Mouse (Mus musculus) adrenal gland, adult 2 months (tissue): ENCODE data around the gene Clint1. TPM values are rescaled to one million over a fixed set of nuclear protein-coding genes. Genes with fewer than 3 reads are reported as not detected.
"Not testable (repeated sequence)": the region's sequence is repeated elsewhere in the genome, so short reads cannot be mapped to it uniquely, and the experiment has no call there.

Source experiments
- DNase-seq: peaks from one replicate; pipeline ENCODE4 v3.0.0; 2021
- polyA plus RNA-seq: library from polyadenylated mRNA; depleted of rRNA; stranded (reverse); fragments of >200 nt; gene quantifications from 2 replicates; pipeline ENCODE4 v1.2.3, GENCODE M21; 2012
- total RNA-seq, 2 experiments: library from RNA; stranded (reverse); gene quantifications; 2 replicates each; pipeline ENCODE4 v1.2.3; 2021

The Clint1 gene
- total and polyA plus RNA-seq, 3 experiments, result 41.4 to 99.1 (median 61.2) TPM

DNA sequence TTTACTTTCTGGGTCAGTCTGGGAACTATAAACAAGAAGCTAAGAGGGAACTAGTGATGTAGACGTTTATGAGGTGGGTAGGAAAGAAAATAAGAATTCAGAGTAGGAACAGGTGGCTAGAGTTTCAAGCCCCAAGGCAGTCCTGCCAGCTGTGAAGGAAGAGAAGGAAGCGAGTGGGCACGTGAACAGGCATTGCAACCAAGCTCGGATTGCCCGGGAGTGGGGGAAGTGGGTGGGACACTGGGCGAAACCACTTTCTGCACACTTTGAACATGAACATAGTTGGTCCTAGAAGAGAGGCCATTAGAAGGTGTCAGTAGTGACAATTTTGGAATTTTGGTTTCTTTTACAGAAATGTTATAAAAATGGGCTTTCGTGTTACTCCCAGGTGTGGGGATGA is 4.3 kb upstream of the Clint1 start:
- DNase-seq, result no peak

DNA sequence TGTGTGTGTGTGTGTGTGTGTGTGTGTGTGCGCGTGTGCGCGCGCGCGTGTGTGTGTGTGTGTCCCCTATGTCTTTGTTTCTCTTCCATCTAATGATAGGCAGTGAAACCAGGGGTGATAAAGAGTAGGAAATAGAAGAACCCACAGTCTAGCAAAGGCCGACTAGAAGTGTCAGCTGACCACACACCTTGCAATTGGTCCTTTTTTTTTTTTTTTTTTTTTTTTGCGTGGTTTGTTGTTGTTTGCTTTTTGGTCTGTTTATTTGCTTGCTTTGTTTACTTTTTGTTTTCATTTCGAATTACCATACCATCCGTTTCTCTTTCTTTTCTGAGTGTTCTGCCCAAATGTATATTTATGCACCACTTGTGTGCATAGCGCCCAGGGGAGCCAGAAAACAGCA is 3.6 kb upstream of the Clint1 start:
- DNase-seq, result no peak

DNA sequence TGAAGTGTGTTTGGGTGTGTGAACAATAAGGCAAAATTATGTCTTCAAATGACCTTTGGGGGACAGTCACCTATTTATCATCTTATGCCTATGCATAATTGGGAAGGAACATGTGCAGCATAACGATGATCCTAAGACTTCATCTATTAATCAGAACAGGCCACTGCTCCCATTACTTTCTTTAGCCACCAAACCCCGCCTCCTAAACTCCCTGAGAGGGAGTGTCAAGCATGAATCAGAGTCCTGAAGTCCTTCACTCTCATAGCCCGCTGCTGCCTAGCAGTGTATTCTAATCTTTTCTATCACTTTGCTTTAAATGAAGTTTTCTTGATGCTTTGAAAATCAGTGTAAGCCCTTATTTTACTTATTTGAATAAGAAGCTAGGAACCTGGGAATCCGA is 2.6 kb upstream of the Clint1 start:
- peak; percentile 40 for DNase-seq

DNA sequence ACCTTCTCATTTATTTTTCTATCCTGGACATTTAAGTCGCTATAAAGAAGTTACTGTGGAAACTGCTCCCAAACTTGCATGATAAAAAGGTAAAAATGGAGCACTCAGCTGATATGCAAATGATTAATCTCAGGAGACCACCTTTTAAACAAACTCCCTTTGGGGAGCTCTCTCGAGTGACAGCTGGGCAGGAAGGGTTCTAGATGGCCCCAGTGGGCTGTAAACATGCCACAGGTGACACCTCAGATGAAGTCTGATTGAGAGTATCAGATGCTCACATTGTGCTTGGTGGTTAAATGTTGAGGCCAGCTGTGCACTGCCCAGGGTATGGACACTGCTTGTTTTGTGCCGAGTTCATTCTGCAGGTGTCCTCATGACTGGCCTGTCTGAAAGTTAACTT is 2.0 kb upstream of the Clint1 start:
- DNase-seq, result no peak

DNA sequence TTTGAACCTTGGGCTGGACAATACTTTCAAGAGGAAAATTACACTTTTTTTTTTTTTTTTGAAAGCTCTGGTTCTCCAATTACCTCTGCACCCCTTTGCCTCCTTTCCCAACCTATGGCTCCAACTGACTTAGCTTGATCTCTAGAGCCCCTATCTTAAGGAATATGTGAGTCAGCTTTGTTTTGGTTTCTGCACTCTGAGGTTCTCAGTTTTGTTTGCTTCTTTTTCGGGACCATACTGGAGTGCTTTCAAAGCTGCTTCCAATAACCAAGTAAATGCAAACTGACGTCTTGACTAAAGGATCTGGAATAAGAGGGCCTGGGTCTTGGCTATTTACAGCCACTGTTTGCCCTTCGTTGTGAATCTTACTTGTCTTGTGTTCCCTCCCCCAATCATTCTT is 1.5 kb upstream of the Clint1 start:
- DNase-seq, result no peak

DNA sequence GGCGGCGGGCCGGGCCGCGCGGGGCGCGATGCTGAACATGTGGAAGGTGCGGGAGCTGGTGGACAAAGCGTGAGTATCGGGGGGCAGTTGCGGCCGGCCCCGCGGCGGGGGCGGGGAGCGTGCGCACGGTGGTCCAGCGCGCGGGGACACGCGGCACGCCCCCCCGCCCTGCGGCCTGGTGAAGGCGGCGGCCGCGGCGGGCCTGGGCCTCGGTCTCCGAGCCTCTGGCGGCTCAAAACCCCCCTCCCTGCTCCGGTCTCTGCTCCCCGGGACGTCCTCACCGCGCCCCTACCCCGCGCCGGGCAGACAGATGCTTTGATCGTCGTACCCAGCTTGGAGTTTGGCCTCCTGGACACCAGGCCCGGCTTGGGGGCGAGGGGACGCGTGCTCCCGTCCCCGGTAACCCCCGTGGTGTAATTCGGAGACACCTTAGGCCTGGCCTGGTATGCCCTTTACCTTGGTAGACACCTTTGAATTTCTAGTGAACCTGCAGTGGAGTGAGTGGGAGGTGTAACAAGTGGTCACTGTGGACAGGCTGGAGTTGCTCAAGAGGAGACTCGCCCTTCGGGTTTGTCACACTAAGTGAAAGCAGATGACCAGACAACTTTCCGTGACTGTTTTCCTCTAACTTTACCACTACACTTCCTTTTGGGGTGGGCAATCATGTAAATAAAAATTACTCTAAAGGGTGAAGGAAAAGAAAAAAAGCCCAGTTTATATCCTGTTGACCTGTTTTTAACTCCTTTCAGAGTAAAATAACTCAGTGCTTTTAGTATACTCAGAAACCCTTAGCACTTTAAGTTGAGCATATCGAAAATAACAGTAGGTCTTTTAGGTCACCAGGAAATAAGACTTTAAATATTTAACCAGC is 508 bp downstream of the Clint1 start:
- DNase-seq, result peak; percentile 68

DNA sequence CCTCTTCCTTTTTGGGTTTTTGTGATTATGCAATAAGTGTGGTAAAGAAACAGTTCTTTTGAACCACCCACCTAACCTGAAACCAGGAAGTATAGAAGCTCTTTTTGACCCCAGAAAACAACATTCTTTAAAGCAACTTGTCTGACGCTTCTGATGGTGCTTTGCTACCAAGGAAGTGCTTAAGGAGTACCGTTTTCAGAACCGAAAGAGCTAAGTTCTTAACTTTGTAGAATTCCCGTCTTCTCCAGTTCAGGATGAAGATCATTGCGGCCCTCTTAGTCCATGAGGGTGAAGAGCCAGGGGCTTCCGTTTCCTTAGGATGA is 1.1 kb downstream of the Clint1 start:
- DNase-seq, result no peak

DNA sequence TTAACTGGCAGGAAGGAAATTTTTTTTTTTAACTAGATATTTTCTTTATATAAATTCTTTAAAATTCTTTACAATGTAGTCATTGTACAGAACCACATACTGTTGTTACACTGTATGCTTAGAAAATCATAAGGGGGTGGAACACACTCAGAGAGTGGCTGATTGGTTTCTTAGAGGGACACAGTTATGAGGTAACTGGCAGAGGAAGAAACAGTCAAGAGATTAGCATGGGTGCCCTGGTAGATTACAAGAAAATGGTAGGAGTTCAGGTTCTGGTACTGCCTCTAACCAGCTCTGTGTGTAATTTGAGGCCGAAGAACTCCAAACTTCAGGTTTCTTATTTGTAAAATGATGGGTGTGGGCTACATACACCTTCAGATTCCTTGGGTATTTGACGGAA is 2.1 kb downstream of the Clint1 start:
- no peak for DNase-seq

DNA sequence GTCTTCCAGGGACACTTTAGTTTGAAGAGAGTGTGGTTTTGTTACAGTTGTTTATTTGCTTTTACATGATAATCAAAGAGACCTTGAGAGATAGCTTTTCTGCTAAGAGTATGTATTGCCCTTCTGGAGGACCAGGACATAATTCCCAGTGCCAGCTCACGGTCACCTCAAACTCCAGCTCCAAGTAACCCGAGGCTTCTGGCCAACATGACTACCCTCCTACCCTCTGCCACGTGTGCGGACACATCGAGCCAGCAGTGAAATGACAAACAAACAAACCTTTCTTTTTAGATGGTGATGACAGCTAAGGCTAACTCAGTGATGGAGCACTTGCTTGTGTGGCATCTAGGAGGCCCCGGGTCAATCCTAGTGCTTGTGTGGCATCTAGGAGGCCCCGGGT is 2.5 kb downstream of the Clint1 start:
- DNase-seq, result peak; percentile 52

DNA sequence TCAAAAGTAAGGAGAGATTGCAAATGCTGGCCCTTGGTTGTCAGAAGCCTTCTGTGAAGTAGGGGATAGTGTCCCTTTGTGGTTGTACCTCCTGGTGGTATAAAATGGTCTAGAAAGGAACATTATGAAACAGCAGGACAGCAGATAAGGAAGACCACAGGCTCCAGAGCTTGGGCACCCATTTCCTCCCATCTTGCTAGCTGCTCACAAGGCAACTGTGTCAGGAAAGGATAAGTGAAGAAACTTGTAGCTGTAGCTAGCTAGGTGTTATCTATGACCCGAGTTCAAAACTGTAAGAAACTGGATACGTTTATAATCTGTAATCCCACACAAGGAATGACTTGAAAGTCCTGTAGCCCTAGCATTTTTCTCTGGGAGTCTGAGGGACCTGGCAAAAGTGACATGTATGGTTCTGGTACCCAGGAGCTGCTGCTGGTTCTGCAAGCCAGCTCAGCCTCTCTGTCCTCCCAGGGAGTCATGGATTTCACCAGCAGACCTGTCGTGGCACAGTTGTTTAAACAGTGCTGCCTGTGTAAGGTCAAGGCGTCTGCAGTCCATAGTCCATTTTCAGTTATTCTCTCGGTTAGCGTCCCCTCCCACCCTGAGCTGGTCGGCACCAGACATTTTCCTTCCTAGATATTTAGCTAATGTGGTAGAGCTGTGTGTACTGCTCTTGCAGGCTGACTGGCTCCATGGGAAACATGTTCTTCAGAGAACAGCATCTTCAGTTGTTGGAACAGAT is 3.7 kb downstream of the Clint1 start:
- DNase-seq, result peak; percentile 11

DNA sequence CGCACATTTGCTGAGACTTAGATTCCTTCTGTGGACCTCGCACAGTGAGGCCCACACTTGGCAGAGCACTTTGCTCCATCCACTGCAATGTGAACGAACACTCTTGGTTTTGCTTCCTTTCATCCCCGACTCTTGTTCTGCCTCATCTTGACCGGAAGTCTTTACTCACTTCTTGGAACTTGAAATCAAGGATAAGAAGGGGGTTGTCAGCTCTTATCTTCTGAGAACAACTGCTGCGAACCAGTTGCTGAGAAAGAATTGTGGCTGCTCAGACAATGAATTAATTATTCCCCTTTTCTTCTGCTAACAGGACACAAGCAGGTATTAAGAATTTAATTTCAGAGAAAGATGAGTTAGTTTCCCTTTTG is 4.3 kb downstream of the Clint1 start:
- no peak for DNase-seq

DNA sequence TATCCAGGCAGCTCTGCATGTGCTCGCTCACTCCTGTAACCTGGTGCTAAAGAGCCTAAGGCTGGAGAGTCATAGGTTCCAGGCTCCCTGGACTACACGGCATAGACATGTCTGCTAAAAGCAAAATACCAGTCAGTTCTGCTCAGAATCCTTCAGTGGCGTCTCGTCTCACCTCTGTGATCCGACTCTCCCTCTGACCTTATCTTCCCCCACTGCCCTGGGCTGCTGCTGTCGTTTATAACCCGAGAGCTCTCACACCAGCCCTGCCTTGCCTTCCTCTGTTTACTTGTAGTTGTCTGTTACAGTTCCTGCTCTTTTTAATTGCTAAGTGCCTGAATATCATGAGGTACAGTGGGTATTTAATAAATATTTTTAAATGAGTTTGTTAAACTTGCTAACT is 9.5 kb downstream of the Clint1 start:
- no peak for DNase-seq

DNA sequence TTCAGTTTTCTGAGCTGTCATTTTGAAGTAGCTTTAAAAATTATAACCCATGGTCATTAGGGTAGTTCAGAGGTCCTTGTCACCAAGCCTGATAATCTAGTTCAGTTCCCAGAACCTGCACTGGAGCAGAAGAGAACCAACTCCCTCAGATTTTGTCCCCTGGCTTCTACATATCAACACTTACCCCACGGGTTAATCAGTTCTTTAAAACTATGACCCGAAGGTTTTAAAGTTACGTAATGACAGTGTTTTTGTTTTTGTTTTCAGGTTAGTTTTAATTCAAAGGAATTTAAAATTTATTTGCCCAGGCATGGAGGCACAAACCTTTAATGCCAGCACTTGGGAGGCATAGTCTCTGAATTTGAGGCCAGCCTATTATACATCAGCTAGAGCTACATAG is 12.6 kb downstream of the Clint1 start:
- DNase-seq, result no peak

DNA sequence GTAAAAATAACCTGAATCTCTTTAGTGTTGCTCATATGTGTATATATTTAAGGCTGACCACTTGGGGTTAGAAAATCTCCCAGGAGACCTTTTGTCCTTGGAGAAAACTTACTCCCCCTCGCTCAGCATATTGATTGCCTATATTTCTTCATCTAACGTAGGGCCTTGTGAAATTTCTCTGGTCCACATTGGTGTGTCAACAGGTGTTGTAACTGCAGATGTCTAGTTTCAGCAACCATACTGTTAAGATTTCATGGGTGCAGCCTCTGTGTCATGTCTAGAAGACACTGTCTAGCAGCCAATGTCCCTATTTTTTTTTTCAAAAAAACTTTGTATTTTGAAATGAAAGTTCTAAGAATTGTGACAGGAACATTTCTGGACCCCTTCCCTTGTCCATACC is 14.0 kb downstream of the Clint1 start:
- DNase-seq, result no peak

DNA sequence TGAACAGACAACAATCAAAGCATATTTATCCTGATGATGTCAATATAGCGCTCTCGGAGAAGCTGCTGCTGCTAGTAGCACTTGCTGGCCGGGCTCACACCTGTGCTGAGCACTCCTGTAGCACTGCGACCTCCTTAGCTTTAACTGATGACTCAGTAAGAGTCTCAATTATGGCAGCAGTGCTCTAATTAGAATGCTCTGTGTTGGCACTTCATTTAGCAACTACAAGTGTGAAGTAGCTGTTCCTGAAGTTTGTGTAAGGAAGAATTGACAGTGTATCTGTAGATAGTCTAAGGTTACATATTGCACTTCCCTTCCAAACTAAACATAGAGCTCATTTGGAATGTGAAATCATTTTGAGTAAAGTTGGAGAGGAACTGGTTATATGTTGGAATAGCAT is 14.7 kb downstream of the Clint1 start:
- DNase-seq, result no peak

DNA sequence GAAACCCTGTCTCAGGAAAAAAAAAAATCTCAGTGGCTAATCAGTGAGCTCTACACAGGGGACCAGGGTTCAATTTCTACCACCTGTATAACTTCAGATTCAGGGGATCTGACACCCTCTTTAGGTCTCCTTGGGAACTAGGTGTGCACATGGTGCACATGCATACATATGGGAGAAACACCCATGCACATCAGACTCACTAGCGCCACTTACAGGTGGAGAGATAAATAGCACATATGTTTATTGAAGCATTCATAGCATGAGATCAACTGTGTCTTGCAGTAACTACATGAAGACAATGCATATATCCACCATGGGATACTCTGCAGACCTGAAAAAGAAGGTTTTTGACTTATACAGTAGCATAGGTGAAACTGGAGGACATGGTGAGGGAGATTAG is 21.8 kb downstream of the Clint1 start:
- DNase-seq, result no peak

DNA sequence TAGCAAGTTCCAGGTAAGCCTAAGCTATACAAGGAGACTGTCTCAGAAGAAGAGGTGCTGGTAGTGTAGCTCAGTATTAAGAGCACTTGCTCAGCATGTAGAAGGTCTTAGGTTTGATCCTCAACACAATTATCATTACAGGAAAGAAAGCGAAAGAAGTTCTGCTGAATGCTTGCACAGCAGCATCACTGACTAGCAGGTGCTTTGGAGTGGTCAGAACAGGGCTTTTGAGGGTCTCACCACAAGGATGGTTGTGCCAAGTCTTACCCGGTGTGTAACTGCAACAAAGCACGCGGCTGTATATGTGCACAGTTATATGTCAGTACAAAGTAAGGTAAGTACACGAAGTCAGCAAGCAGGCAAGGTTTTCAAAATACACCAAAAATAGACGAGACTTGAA is 22.4 kb downstream of the Clint1 start:
- no peak for DNase-seq

DNA sequence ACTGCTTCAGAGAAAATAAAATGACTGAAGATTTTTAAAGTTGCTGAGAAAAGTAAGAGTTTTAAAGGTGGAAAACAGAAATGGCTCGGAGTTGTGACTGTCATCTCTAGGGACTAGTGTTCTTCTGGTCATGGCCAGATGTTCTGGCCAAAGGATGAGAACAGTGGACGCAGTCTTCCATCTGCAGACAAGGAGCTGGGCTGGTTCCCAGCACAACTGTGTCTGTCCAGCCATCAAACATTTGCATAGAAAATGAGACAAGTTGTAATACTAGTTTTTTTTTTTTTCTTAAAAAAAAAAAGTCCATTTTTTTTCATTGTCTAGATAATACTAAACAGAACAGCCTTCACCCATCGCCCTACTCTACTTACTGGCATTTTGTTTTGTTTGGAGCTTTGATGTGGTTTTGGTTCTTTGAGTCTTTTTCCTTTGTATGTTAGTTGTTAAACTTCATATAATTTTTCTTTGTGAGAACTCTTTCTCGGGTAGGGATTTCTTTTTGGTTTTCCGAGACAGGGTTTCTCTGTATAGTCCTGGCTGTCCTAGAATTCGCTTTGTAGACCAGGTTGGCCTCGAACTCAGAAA is 23.6 kb downstream of the Clint1 start:
- DNase-seq, result no peak

DNA sequence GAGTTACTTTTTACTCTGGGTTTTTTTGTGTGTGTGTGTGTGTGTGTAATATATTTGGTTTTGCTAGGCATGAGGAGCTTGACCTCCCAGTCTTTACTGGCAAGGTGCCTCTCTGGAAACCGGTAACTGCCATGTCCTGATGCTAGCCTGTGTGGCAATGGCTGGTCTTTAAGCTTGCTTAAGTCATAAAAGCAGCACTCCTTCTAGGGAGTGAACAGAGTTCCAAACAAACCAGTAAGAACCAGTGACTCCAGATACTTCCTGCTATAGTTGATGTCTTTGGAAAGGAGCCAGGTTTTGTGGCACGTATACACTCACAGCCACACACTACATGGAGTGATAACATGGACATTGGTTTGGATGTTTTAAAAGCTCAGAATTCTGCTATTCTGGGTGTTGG is 24.2 kb downstream of the Clint1 start:
- DNase-seq, result no peak

DNA sequence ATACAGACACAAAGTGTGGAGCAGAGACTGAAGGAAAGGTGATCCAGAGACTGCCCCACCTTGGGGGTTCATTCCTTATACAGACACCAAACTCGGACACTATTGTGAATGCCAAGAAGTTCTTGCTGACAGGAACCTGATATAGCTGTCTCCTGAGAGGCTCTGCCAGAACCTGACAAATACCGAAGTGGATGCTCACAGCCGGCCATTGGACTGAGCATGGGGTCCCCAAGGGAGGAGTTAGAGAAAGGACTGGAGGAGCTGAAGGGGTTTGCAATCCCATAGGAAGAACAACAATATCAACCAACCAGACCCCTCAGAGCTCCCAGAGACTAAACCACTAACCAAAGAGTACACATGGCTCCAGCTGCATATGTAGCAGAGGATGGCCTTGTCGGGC is 27.5 kb downstream of the Clint1 start:
- not testable (repeated sequence) for DNase-seq

DNA sequence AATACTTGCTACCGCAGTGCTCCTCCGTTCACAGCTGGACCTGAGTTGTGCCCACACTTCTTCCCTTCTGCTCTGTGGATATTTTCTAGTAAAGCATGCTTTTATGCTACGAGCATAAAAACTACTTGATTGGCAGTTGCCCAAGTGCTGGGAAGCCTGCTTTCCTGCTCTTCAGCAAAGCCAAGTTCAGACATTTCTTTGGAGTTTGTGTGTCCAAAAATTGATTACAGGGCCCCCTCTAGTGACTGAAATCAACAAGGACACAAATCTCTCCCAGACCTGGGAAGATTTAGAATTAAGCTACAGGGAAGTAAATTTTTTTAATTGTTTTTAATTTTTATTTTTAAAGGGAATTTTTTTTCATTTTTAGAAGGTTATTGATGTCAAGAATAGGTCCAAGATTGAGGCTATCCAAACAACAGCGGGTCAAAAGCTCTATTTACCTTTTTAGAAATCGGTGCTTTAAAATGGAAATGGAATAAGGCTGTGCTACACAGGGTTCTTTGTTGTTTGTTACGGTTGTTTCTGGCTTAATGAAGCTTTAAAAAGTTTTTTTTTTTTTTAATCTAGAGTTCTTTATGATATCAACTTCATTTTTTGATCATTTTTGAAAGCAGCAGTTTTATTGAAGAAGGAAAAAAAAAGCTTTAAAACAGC is 29.3 kb downstream of the Clint1 start:
- DNase-seq, result peak; percentile 53

DNA sequence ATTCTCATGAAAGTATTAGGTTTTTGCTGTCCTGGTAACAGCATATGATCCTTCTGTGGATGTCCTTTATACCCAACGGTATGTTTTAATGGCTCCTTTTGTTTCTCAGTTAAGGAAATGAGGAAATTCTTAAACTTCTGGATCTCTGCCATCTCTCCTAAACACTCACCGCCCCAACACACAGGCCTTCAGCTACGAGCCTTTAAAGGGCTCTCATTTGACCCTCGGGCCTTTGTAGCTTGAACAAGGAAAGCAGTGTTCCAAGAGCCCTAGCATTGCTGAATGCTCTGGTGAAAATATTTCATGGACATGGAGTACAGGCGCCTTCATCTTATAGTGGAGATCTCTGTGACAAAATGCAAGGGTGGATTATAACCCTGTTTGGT is 29.8 kb downstream of the Clint1 start:
- no peak for DNase-seq
